Mouse (Mus musculus) gastrocnemius, postnatal 10 days (tissue): ENCODE data around the gene Arhgef25. TPM values are rescaled to one million over a fixed set of nuclear protein-coding genes. Genes with fewer than 3 reads are reported as not detected.
A peak's percentile ranks its signal among the peaks of the same experiment; 100 is the strongest.

ENCODE experiments used
- DNase-seq: peaks from one replicate; pipeline ENCODE4 v3.0.0; 2021; ENCODE audit warnings: mixed read lengths
- total RNA-seq, 2 experiments: library from RNA; stranded (reverse); gene quantifications; 2 replicates each; pipeline ENCODE4 v1.2.3; 2021

Gene Arhgef25
- total RNA-seq, 2 experiments from 2014 or later, result 16.2 to 26.2 TPM

DNA sequence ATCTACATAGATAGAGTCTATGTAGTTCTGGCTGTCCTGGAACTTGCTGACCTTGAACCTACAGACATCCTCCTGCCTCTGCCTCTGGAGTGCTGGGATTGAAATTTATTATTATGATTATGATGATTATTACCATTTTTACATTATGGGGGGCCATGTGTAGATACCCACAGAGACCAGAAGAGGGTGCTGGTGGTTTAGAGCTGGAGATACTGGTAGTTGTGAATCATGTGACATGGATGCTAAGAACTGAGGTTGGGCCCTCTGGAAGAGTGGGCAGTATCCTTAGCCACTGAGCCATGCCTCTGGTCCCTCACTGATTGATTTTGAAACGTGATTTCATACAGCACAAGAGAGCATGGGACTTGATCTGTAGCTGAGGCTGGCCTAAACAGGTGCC, 3.4 kb downstream of the Arhgef25 start:
- DNase-seq, result no peak

DNA sequence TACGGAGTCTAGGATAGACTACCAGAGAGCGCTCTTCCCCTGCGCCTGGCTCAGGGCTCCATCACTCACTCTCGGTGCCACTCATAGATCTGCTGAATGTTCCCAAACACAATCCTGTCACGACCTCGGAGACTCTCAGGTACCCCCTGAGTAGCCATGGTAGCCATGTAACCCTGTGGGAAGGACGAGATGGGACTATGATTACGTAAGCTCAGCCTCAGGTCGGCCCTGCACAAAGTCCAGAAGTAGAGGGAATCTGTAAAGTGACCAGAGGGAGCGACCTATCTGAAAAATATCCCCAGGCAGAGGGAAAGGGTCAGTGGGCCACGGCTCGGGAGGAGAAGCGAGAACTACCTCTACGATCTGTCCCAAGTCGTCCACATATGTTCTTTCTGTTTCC, 4.4 kb downstream of the Arhgef25 start:
- no peak for DNase-seq

DNA sequence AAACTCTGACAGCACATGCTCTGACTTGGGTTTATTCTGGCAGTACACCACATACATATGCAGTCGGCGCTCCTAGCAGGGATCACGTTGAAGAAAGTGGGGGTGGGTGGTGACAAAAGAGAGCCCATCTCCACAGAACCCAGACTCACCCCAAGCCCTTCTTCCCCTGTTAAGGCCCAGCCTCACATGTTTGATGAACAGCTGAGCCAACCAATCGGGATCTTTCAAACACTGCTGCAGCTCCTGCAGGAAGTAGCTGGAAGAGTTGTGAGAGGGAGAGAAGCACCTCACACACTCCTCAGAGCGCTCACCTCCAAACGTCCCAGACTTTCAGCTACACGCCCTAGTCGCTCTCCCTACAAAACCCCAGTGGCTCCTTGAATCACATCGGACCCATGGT, 4.8 kb downstream of the Arhgef25 start:
- no peak for DNase-seq

DNA sequence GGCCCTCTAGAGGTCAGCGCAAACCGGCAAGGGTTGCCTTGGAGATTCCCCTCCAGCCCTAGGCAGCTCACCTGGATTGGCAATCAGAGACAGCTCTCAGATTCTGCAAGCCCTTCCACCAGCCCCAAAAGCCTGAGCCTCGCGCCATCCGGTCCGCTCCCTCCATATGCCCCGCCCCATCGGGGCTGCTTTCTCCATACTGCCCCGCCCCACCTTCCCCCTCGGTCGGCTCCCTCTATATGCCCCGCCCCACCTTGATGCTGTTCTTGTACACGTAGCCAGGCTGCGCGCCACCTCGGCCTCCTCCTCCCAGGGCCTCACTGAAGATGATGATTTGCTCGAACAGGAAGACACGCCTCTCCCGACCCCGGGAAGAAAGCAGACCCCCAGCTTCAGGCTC, 6.1 kb downstream of the Arhgef25 start:
- DNase-seq, result no peak

DNA sequence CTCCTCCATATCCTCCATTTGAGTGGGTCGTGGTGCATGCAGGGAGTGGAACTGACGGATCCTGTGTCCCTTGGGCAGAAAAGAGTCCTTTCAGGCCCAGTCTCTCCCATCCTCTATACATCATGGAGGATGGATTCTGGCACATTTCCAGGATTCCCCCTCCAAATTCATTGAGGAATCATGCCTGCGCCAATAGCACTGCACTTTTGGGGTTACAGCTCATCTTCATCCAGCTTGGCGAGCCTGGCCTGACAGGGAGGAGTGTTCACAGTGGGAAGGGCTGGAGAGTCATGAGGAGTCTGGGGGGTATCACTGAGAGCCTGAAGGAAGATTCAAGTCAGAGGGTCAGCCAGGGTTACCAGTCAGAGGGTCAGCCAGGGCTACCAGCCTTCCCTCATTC, 7.3 kb downstream of the Arhgef25 start:
- DNase-seq, result no peak

DNA sequence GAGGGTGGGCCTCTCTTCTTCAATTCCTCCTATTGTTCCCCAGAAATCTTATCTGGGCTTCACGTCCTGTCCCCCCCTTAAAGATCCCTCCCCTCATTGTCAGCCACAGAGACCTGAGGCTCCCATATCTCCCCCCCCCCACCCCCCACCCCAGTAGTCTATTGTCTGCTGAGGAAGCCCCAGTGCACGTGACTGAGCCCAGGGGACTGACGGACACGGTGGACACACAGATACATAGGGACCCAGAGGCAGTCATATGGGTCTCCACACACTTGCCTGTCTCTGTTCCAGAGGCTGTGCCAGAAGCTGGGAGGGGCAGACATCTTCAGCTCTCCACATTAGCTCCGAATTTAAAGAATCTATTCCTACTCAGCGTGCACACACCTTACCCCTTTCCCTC, 8.3 kb downstream of the Arhgef25 start:
- peak; percentile 2 for DNase-seq

DNA sequence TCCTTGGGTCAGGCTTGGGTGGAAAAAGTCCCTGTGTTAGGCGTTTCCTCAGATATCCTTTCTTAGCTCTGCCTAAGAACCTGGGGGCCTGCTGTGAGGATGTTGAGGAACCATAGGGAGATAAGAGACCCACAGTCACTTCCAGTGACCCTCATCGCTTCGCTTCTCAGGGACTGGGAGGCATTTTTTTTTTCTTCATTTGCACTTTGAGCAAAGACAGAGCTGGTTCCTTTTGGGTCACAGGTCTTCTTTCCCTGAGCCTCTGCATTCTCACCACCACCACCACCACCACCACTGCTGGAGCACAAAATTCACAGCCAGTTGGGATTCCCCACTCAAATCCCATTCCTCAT, 9.2 kb downstream of the Arhgef25 start:
- DNase-seq, result no peak

DNA sequence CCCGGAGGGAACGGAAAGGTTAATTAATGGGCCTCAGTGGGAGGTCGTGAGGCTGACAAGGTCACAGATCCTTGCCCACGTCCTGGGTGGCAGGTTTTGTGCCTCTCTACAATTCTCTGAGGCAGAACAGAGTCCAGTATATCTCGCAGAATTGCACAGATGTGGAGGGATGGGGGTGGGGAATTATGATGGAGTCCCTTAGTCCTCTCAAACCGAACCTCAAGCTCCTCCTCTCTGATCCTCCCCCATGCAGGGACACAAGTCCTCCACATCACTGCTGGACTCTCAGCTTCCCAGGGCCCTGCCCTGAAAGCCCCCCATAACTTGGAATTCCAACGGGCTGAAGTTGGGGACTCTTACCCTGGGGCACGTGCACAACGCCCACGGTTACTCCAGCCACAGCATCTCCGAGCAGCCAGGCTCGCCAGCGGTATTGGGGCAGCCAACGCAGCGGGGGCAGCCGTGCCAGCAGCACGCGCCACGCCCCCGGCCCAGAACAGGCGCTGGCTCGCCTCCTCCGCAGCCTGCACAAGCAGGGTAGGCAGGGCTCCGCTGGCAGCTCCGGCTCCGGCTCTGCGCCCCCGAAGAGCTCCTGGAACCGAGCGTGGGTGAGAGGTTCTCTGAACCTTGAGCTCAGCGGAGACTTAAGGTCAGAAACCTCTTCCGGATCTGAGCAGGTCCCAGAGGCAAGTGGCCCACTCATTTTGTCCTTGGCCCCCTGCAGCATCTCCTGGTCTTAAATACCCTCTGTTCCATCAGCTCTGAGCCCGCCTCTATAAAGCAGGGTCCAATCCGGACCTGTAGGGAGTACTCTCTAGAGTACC, 9.8 kb downstream of the Arhgef25 start, which contains the start of gene Slc26a10:
Slc26a10 (minus strand) TSS at position 775 of the 824 bp plus-strand sequence.
- no peak for DNase-seq

DNA sequence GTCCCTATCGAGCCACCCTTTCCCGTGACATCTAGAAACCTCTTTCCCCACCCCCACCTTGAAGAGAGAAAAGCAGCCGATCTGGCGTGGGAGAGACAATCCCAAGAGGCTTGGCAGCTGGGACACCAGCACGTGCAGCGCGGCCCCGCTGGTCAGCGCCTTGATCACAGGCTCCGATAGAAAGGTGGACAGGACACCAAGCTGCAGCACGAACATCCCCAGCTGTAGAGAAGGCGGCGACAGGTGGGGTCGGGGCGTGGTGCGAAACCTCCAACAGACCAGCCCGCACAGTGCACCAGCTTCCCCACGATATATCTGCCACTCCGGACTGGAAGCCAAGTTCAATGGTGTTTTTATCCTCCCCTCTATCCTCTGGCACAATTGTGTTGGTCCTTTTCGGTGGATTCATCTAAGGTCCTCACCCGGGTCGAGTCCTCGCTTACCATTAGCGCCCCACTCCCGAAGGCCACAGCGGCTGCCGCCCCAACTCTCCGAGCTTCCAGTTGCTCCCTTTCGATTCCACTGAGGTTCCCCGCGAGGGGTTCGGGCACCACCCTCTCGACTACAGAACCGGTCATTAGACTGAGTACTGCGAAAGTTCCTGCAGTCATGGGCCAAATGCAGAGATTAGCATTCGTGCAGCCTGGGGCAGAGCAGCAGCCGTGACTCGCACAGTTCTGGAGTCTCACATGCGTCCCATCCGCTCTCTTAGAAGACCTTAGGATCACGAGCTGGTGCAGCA, 11.4 kb downstream of the Arhgef25 start:
- DNase-seq, result no peak

DNA sequence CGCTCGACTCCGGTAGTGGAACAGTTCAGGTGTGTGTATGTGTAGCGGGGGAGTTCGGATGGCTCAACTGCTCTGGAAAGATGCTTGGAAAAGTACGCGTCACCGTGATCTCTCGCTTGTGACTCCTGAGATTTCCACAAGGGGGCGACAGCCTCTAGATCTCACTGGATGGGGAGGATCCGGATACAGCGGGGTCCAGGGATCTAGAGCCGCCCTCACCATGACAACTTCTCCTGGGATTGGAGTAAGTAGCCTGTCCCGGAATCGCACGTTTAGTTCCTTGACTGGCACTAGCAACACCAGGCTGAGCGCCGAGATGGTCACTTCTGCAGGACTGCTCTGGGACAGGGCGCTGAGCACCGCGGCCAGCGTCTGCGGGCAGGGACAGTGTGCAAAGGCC, 12.2 kb downstream of the Arhgef25 start:
- DNase-seq, result peak; percentile 80

DNA sequence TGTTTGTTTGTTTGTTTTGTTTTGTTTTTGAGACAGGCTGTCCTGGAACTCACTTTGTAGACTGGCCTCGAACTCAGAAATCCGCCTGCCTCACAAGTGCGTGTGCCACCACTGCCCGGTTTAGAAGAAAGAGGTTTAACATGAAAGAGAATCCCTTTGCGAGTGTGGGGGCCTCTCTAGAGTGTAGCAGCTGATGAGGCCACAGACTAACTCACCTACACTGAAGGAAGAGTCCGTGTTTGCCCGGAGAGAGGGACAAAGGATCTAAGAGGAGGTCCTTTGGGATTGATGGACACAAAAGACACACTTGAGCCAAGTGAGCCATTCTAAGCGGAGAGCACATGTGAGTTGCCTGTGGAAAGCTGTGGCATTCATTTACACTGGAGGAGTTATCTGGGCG, 12.6 kb downstream of the Arhgef25 start:
- no peak for DNase-seq

DNA sequence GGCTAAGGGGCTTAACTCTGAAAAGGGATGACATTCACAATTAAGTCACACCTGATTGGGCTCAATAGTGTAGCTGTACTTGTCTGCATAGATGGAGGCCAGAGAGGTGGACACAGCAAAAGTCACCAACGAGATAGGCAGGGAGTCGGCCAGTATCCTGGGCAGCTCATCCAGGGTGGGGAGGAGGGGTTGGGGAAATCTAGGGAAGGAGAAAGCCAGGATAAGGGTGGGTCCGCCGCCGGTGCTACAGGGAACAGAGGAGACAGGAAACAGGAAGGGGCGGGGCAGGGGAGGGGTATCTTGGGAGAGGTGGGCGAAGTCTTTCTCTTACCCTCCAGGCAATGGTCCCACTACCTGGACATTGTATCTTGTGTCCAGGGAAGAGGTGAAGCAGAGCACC, 13.1 kb downstream of the Arhgef25 start:
- DNase-seq, result no peak

DNA sequence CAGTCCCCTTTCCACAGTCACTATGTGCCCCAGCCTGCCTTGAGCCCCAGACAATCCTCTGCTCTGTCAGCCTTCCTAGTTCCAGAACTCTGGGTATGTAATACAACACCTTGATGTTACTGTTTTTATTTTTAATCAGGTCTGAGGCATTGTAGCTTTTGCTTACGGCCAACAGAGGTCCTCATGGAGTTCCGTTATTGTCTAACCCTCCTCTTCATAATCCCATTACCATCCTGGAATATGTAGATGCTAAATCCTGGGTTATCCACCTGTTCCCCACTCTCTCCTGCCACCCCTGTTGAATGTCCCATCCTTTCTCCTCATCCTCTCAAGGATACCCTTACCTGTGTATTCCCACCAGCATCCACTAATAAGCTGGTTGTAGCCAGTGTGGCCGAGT, 13.7 kb downstream of the Arhgef25 start:
- DNase-seq, result no peak

DNA sequence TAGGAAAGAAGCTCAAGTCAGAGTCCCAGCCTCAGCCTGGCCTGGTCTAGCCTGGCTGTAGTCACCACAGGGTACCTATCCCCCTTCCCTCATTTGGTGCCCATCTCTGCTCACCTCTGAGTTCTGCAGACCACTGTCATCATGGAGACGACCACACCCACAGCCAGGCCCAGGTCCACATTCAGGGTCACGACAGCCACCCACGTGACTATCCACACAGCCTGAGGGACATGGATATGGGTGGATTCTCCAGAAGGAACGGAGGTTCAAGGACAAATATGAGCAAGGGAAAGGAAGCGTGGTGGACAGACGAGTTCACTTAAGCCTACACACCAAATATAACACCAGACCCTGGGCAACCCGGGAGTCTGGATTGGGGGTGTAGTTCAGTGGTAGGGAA, 15.7 kb downstream of the Arhgef25 start:
- no peak for DNase-seq

DNA sequence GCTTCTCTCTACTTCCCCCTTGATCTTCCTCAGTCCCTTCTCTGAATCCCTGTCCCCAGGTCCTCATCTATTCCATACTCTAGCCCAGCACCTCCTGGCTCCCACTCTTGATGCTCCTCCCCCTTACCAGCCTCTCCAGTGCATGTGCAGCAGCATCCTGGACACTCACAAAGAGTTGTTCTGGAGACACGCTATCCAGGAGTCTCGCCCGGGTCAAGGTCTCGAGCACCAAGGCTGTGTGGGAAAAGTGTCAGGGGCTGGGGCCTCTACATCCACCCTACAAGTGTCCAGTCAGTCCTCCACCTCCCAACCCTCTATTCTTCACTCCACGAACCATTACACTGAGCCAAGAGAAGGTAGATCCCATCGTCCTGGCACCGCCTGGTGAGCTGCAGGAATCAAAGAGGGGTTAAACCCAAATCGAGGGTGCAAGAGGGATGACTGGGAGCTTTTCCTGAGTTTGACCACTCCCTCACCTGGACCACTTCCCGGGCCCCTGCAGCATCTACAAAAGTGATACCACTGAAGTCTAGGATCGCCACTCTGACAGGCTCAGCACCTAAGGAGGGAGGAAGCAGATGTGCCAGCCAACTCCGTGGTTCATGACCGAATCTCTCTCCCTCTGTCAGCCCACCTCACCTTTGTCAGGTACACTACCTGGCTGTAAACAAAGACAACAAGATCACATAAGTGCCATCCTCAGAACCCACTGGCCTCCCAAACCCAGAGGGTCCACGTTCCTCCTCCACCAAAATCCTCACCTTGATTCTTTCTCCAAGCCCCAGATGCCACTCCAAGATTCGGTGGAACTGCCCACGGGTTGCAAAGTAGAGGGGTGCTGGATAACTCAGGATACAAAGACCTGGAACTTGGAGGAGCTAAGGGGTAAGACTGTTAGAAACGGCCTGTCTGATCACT, 16.5 kb downstream of the Arhgef25 start:
- no peak for DNase-seq

DNA sequence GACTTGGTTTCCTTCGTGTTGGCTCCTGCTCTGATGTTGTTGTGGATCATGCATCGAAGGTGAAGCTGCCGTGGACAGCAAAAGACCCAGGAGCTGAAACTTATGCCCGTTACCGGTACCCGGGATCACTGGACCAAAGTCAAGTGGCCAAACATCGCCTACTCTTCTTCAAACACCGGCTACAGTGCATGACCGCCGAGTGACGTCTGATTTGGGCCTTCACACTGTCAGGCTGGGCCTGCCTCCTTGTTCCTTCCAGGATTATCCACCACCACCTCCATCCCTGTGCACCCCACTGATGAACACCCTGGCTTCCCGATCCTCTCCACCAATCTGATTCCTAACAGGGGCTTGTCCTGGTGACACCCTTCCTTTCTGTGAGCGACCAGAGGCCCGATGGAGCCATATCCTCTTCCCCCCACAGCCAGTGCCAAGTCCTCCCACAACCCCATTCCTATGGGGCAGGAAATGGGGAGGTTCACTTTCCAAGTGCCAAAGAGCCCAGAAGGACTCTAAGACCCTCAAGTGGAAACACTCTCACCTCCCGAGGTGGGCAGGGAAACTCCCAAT, 18.2 kb downstream of the Arhgef25 start:
- DNase-seq, result no peak

DNA sequence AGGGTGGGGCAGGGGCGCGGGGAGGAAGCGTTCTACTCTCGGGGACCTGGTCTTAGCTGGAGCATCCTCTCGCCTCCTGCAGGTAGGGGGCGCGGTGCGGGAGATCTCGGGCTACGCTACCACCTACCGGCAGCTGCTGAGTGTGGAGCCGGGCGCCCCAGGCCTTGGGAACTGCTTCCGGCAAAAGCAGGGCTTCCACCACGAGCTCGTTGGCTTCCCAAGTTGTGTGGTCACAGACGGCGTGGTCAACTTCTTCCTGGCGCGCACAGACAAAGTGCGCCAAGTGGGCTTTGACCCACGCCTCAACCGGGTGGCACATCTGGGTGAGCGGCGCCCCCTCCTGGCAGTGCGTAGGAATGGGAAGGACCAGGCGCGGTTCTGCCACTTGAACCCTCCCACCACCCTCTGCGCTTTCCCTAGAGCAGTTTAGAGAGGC, 19.0 kb downstream of the Arhgef25 start:
- DNase-seq, result peak; percentile 71

DNA sequence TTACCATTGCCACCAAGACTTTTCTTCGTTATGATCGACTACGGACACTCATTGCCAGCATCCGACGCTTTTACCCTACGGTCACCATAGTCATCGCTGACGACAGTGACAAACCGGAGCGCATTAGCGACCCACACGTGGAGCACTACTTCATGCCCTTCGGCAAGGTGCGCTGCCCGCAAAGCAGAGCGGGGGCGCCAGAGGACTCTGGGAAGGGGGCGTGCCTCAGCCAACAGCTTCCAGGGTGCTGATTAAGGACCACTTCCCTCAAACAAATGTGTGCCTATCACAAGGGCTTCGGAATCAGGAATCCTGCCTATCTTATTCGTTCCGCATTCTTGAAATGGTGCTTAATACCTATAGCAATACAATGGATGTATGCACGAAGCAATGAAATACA, 19.9 kb downstream of the Arhgef25 start:
- DNase-seq, result no peak

DNA sequence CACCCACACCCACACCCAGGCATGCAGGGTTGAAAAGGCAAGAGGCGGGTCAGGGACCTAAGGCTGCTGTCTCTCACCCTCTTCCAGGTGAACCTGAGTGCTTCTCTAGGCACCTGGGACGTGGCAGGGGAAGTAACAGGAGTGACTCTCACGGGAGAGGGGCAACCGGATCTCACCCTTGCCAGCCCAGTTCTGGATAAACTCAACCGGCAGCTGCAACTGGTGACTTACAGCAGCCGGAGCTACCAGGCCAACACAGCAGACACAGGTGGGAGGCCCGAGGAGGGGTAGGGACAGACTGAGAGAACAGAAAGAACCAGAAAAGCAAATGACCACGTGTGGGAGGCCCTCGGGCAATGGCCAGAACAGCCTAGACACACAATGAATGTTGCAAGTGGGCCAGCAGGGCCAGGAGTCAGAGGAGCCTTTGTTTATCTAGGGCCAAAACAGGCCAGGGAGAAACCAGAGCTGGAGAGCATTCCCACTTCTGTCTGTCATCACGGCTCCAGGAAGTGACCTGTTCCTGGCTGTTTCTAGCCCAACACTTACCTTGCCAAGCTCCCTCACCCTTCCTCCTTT, 22.2 kb downstream of the Arhgef25 start:
- DNase-seq, result no peak

DNA sequence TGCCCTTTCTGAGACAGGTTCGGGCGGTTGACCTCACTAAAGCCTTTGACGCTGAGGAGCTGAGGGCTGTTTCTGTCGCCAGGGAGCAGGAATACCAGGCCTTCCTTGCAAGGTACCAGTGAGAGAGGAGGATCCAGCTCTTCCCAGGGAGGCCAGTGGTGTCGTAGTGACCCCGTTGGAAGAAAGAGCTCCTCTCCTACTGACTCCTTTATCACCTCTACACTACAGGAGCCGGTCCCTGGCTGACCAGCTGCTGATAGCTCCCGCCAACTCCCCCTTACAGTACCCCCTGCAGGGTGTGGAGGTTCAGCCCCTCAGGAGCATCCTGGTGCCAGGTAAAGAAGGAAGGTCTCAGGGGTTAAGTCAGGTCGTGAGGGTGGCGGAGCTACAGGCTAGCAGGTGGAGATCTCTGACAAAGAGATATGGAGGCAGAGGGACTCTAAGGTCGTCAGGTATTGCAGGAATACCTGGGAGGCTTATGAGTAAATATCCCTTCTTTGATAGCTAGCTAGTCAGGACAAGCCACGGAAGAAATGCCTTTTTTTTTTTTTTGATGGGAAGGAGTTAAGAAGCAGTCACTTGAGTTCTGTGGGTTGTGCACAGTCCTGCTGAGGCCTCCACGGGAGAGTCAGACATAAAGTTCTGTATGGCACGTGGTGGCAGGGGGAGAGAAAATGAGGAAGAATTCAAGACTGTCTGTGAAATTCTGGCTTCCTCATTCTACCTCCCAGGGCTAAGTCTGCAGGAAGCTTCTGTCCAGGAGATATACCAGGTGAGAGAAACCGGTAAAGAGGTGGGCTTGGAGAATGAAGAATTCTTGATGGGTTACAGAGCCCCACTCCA, 22.9 kb downstream of the Arhgef25 start:
- no peak for DNase-seq

DNA sequence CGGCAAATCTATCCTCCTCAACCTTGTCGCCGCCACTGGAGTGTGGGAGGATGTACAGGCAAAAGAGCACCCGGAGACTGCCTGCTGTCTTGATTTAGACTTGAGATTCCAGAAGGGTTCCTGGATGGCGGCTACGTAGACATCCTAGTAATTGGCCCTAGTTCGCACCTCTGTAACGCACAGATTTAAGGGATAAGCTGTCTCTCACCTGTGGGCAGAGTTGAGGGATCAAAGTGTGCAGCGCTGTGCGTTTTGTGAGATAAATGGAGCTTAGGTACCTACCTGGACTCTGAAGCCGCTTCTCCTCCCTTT, 23.5 kb downstream of the Arhgef25 start:
- DNase-seq, result no peak
